Mouse (Mus musculus) myocyte (in vitro differentiated cells): ENCODE measurements around the gene Mcm10.

Experiments used
- CEBPB ChIP-seq: IDR thresholded peaks from 2 replicates; pipeline ENCODE4 v1.6.1; 2011; ENCODE audit warnings: mild to moderate bottlenecking, moderate library complexity; ENCODE audit not compliant: poor library complexity, insufficient read depth, severe bottlenecking
- E2F4 ChIP-seq: IDR thresholded peaks from one replicate; pipeline ENCODE4 v1.6.1; 2011; ENCODE audit warnings: mild to moderate bottlenecking, control low read depth, moderate library complexity; ENCODE audit not compliant: insufficient read depth
- MAX ChIP-seq: IDR thresholded peaks from one replicate; pipeline ENCODE4 v1.6.1; 2011; ENCODE audit warnings: low read depth, mild to moderate bottlenecking, control low read depth
- MYOD1 ChIP-seq, 3 experiments: IDR thresholded peaks; one replicate each; pipeline ENCODE4 v1.6.1; 2011; ENCODE audit warnings: control low read depth in 2 of 3, low read depth in 2 of 3, mild to moderate bottlenecking in 2 of 3, moderate library complexity in 1 of 3; ENCODE audit not compliant: insufficient read length in 2 of 3, control insufficient read depth in 1 of 3
- MYOG ChIP-seq, 3 experiments: IDR thresholded peaks; one replicate each; pipeline ENCODE4 v1.6.1; 2011; ENCODE audit warnings: control low read depth in 2 of 3, low read depth in 2 of 3, mild to moderate bottlenecking in 2 of 3; ENCODE audit not compliant: insufficient read length in 2 of 3, control insufficient read depth in 1 of 3, insufficient read depth in 1 of 3
- POLR2A ChIP-seq: IDR thresholded peaks from one replicate; pipeline ENCODE4 v1.6.1; 2011; ENCODE audit warnings: low read depth, mild to moderate bottlenecking, control low read depth, moderate library complexity; ENCODE audit not compliant: insufficient read length
- POLR2AphosphoS2 ChIP-seq: IDR thresholded peaks from one replicate; pipeline ENCODE4 v1.6.1; 2011; ENCODE audit warnings: low read depth, control low read depth; ENCODE audit not compliant: insufficient read length
- SRF ChIP-seq: IDR thresholded peaks from one replicate; pipeline ENCODE4 v1.6.1; 2011; ENCODE audit warnings: low read depth; ENCODE audit not compliant: control insufficient read depth, insufficient read length
- TCF12 ChIP-seq: IDR thresholded peaks from one replicate; pipeline ENCODE4 v1.6.1; 2011; ENCODE audit warnings: mild to moderate bottlenecking, control low read depth; ENCODE audit not compliant: poor library complexity, insufficient read depth, severe bottlenecking
- TCF3 ChIP-seq: IDR thresholded peaks from one replicate; pipeline ENCODE4 v1.6.1; 2011; ENCODE audit warnings: low read depth, control low read depth; ENCODE audit not compliant: insufficient read length
- USF1 ChIP-seq: IDR thresholded peaks from one replicate; pipeline ENCODE4 v1.6.1; 2011; ENCODE audit warnings: low read depth, mild to moderate bottlenecking, control low read depth, moderate library complexity

DNA sequence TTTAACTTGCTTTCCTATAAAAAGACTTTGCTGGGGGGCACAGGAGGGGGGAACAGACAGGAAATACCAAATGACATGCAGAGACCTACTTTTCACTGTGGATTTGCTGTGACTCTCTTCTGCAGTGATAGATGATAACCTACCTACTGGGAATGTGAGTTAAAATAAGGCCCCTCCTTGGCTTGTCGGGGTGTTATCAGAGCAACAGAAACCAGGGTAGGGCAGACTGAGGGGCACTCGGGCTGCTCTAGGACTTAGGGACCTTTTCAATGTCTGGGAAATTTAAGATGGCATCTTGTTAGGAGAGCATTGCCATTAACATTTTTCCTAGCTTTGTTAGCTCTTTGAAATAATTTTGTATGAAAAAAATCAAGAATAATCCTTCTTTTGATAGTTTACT lies 10.7 kb upstream of the Mcm10 start:
- TF ChIP-seq POLR2A = no peak
- no peak for TF ChIP-seq MAX
- TF ChIP-seq TCF12 = no peak
- no peak for TF ChIP-seq TCF3
- TF ChIP-seq USF1 = no peak
- TF ChIP-seq E2F4 = no peak
- TF ChIP-seq CEBPB = no peak
- TF ChIP-seq POLR2AphosphoS2 = no peak
- no peak for TF ChIP-seq SRF
- no peak for TF ChIP-seq MYOD1 (IDR thresholded peaks at IDR 0.05; ENCODE audit: control insufficient read depth in 1 of 3, insufficient read length in 2 of 3, low read depth in 2 of 3)
- TF ChIP-seq MYOG (IDR thresholded peaks at IDR 0.05; ENCODE audit: control insufficient read depth in 1 of 3, insufficient read depth in 1 of 3, insufficient read length in 2 of 3, low read depth in 2 of 3) = no peak
